Mouse (Mus musculus): ENCODE data around the gene Sox5.
A peak's percentile ranks its signal among the peaks of the same experiment; 100 is the strongest.

Sox5 gene

DNA sequence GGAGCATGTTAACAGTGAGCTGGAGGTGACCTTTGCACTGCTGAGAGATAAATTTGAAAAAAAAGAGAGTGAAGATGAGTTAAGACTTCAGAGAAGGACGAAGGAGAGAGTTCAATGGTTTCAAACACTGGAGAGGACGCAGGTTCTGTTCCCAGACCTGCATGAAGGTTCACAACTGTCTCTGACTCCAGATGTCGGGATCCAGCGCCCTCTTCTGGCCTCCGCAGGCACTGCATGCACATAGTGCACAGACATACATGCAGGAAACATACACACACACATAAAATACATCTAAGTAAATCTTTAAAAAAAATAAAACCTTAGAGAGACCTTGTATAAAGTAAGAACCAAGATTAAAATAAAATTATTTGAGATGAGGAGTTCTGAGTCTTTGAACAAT, 352.5 kb downstream of the Sox5 start:
- DNase-seq (ENCODE audit: extremely low spot score): no peak

DNA sequence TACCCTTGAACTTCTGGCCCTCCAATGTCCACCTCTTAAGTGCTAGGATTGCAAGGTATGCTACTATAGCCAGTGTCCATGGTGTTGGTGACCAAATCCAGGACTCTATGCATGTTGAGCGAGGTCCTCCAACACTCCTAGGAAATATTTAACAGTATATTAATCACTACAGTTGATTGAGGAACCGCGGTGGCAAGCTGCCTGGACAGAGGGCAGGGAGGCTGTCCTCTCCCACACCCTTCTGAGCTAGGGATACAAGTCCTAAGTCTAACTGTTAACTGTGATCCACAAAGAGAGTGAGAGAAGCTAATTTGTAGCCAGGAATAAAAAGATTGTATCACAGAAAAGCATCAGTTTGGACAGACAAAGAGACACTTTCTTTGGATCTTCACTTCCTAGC, 373.7 kb downstream of the Sox5 start:
- no peak for DNase-seq (ENCODE audit: extremely low spot score)

DNA sequence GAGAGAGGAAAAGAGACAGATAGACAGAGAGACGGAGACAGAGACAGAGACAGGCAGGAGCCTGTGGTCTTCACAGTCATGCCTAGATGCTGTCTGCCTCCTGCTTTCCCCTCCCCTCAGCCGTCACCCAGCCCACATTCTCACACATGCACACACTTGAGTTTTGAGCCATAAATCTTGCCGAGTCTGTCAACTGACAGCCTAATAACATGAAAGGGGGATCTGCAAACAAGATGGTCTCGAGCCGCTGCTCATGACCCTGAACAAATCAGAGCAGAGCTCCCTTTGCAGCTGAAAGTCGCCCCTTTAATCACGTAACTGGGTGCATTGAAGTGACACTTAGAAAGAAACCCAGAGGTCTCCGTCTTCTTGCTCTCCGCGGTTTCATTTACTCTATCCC, 383.7 kb downstream of the Sox5 start:
- peak; percentile 42 for DNase-seq (ENCODE audit: extremely low spot score)

DNA sequence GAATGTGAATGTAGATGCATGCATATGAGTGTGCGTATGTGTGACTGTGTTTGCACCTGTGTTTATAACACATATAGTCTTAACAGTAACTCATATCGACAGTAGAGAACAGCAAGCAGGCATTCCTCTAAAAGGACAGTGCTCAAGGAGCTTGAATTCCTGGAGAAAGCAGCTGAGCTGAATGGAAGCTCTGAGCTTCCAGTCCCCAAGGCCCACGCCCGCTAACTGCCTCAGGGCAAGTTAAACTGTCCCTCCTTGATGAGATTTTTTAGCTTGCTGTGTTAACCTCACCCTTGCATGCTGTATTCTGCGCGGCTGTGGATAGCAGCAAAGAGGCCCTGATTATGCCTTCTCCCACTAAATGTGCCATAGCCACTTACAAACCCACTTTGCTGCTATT, 388.6 kb downstream of the Sox5 start:
- no peak for DNase-seq (ENCODE audit: extremely low spot score)

DNA sequence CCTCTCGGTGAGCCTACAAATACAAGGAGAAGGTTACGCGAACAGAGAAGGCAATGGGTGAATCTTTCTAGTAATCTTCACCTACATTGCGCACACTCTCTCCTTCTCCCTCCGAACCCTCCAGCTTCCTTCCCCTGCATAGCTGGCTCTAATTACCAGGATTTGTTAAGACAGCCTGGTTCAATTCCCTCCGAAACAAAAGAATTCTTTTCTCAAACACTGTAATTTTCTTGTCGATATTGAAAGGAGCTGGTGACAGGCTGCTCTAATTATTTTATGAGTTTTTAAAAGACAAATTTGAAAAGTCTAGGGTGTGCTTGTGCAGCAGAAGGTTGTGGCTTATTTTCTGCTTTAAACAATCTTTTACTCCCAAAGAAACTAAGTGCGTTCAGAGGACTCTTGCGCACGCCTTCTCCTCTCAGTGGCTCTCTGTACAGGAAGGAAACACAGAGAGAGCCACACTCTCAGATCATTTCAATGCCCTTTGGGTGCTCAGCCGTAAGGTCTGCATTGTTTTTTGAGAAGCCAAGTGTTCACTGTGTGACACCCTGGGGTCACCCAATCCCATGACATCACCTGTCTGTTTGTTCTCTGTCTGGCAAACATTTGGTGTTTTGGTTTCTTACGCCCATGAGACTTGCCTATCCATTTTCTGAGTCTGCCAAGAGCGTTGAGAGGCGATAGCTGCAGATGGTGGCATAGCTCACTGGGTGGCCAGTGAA, 392.3 kb downstream of the Sox5 start:
- no peak for DNase-seq (ENCODE audit: extremely low spot score)

DNA sequence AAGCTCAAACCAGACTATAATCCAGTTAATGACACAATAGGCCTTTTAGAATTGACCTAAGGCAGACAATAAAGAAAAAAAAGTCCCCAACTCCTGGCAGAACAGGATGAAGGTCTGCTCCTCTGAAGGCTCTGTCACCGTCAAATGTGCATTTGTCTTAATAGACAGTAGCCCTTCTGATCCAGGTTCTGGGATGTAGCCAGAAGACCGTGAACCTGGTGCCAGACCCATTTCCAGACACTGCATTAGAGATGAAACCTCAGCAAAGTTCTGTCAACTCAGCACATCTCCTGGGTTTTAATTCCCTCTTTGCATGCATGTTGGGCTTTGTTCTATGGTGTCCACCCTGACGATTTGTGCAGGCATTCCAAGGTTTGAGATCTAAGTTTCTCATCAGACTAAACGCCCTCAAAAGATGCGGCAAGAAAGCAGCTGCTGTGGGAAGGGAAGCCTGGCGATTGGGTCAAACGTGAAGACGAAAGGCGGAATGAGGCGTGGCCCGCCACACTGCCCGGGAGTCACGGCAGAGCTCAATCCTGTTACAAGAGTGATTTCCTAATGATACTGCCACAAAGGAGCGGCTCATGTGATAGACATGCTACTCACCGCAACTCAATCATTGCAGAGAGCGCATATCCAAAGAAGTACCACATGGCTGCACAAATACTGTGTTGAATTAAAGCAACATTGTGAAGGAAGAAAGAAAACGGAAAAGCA, 394.1 kb downstream of the Sox5 start:
- no peak for DNase-seq (ENCODE audit: extremely low spot score)

DNA sequence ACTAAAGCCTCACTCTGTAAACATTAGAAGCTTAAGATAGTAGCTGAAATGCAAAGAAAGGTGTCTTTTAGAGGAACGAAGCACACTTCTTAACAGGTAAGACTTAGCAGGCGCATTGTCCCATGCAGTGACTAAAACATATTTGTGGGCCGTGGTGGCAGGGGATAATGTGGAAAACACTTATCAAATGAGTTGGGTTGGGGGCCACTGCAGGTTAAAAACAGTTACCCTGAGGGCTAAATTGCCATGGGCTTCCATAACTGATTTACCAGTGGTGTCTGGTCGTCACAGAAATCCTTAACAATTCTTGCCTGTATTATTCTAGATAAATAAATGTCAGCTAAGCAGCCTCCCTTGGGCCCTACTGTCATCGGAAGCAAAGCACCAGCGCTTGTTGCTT, 401.1 kb downstream of the Sox5 start:
- DNase-seq (ENCODE audit: extremely low spot score): no peak

DNA sequence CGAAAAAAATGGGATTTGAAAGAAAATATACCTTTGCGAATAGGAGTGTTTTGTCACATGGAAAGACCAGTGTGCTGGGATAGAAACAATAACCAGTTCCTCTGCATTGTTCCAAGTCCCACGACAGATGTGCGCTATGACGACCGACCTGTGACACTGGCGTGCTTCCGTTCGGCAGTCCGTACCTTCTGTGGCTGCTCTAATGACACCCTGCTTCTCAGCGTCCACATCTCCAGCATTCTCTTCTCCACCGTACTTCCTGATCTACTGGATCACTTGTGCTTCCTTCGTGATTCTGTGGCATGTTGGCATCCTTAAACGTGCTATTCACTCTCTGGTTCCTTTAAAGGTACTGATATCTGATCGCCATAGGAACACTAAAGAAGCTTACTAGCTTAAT, 401.6 kb downstream of the Sox5 start:
- no peak for DNase-seq (ENCODE audit: extremely low spot score)

DNA sequence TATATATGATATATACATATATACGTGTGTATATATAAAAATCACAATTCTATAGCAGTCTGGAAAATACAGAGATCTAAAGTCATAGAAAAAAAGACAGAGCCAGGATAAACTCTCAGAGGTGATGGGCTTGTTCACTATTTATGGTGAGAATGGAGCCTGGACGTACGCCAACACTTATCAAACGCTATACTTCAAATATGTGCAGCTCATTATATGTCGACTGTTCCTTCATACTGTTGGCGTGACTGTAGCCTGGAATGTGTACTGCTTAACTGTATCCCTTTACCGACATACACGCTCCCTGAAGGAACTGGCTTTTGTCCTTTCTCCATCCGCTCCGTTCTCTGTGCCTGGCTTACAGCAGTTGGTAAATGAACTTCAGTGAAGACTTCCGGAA, 407.0 kb downstream of the Sox5 start:
- no peak for DNase-seq (ENCODE audit: extremely low spot score)

DNA sequence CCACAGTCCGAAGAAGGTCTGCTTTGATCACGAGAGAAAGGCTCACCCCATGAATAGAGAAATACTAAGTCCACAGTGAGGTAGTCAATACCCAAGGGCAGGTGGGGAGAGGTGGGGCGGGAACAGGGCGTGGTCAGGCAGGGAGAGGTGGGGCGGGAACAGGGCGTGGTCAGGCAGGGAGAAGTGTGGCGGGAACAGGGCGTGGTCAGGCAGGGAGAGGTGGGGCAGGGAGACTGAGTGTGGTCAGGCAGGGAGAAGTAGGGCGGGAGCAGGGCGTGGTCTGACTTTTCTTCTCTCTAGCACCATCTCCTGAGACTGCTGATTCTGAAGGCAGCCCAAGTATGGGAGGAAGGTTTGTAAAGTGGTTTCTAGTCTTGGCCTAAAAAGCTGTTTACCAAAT, 411.1 kb downstream of the Sox5 start:
- DNase-seq (ENCODE audit: extremely low spot score): no peak

DNA sequence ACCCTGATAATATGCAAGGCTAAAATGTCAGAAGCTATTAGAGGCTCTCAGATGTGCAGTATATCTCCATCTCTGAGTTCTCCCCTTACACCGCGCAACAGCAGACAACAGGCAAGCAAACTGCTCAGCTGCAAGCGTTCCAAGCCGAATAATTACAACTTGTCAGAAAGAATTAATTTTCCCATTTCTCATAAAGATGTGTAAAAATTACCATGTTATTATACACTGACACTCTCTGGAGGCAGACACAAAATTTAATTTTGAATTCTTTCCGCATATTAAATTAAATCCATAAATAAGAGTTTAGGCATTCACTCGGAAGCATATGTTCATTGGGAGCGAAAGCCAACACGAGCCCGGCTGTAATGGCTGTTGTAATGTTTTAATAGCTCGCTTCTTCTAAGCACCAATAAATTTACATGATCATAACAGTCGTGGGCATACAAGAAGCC, 414.1 kb downstream of the Sox5 start:
- DNase-seq (ENCODE audit: extremely low spot score): no peak

DNA sequence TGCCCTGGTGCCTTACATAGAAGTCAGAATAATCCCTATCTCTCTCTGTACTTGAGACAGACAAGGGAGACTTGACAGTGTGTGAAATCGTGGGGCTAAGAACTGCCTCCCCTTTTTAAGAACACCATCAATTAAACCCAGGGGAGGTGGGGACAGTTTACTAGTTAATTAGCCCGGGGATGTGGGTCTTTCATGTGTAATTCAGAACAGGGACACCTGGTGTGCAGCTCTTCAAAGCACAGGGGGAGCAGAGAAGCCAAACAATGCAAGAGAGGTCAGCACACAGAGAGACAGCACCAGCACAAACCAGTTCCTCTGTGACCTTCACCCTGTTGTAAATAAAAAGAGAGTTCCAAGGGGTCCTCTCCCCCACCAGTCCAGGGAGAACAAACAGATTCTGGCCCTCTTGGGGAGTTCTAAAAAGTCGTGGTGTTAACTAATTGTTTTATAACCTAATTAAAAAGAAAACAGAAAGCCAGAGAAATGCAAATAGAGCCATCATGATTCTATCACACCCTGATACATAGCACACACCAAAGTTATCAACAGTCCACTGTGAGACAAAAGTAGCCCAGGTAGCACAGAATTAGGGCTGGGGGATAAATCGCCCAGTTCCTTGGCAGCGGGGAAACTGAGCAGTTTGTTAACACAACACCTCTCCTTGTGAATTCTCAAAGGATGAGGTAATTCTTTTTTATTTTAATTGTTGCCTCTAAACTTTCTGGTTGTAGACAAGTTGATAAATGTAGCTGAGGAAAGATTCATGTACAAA, 420.3 kb downstream of the Sox5 start:
- peak; percentile 51 for DNase-seq (ENCODE audit: extremely low spot score)

DNA sequence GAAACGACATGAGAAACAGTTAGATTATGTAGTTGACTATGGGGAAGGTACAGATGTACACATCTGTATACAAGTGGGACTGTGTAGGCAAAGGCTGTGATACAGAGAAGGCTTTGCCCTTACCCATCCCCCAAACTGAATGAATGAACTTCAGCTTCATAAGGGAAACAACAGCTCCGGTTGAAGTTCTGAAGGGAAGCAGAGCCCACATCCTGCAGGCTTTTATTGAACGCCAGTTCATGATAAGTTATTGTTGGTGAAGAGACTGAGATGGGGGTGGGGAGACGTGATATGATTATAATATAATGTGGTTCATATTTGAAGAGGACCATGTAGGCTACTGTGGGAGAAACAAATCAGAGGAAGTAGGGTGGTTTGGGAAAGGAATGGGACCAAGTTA, 424.7 kb downstream of the Sox5 start:
- no peak for DNase-seq (ENCODE audit: extremely low spot score)

DNA sequence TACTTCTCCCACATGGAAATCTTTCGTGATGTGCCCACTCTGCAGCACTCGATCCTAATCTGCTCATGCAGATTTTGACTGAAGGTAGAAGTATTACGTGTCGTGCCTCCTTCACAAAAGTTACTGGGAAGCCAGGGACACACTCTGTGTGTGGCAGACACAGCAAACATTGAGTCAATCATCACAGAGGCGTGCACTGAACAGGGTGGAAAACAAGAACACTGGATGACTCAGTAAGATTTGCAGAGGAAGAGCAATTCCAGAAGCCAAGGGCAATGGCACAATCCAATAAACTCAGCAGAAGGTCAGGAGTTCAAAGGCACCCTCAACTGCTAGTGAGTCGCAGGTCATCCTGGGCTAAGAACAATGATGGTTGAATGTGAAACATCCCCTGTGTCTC, 430.7 kb downstream of the Sox5 start:
- DNase-seq (ENCODE audit: extremely low spot score): no peak

DNA sequence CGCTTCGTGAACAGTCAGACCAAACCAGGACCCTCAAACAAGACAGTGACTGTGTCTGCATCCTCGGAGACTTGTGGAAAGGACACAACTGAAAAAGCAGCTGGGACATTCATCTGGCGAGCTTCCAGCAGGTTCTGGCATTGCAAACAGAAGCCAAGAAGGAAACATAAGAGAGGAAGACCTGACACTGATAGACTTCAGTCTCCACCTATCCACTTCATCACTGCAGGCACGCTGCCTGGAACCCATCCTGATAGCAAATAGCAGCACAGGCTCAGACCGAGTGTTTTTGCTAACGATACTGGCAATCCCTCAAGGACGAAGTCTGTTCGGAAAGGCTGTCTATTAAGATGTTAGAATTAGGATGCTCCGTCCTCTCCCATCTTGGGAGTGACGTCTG, 438.4 kb downstream of the Sox5 start:
- DNase-seq (ENCODE audit: extremely low spot score): no peak

DNA sequence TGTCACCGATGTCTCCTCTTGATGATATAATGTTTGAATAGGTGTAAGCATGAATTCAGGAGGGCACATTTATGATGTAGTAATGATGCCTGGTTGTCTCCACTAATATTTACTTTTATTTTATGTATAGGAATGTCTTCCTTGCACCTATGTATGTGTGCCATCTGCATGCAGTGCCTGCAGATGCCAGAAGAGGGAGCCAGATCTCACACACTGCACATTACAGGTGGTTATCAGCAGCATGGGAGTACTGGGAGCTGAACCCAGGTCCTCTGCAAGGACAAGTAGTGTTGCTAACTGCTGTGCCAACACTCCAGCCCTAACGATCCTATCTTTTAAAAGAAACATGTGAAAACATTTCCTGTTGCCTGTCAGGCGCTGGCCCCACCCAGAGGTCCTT, 442.2 kb downstream of the Sox5 start:
- DNase-seq (ENCODE audit: extremely low spot score): no peak

DNA sequence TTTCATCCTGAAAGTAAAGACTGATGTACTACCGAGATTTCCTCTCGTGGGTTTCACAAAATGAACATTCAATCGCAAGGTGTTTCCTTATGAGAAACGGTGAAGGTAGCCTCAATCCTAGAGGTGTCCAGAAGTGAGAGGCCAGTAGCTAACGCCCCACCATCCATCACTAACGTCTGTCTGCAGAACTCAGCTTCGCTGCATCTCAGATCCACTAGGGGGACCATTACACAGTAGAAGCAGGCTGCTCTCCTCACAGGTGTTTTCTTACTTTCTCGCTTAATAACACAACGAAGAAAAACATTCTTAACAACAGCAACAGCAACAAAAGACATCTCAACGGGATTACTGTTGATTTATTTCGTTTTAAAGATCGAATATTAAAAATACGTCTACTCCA, 442.8 kb downstream of the Sox5 start:
- DNase-seq (ENCODE audit: extremely low spot score): peak; percentile 22

DNA sequence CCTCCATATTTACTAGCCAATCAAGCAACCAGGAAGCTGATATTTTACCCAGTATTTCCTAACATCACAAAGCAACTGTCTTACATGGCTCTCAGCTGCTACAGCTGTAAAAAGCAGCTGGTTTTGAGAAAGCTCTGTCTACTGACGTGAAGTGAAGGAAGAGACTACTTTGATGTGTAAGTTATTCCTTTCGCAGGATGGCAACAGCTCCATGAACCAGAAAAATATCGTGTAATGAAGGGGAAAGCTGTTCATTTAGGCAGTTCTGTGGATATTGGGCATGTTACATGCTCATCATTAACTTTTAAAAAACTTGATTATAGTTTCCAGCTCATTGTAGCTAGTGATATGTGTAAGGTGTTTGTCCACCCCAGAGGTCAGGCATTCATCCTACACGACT, 443.6 kb downstream of the Sox5 start:
- peak; percentile 17 for DNase-seq (ENCODE audit: extremely low spot score)

DNA sequence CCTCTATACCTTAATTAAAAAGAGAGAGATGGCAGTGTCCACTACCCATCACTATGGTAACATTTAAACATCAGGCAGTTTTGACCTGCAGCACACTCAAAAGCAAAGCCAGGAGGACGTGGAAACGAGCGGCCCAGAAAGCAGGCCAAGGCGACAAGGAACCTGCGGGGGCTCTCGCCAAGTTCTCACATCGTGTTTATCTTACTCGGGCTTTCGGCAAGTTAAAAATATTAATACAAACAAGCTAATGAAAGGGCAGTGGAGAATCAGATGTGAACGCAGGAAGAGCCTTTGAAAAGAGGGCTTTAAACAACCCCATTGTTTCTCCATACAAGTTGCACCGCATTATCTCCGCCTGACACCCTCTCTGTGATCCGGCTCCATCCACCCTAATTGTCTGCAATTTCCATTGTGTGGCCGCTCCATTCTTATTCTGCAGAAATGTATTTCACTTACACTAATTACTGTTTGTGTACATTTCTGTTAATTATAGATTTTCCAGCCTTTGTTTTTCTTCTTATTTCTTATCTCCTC, 444.3 kb downstream of the Sox5 start:
- DNase-seq (ENCODE audit: extremely low spot score): peak; percentile 31

DNA sequence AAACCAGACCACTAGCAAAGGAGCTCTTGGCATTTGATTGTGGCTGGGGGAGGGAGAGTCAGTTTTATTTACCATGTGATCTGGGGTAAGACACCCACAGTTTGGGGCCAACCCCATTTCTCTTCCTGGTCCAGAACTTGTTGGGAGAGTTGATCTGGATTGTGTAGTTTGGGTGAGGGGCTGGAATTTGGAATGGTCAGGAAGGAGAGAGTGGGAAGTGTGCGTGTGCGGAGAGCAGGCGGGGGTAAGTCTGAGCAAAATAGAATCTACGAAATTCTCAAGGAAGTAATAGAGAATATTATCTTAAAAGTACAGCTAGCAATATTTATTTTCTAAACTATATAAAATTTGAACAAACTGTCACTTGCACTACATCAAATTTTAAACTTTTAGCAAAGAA, 445.0 kb downstream of the Sox5 start:
- DNase-seq (ENCODE audit: extremely low spot score): no peak

DNA sequence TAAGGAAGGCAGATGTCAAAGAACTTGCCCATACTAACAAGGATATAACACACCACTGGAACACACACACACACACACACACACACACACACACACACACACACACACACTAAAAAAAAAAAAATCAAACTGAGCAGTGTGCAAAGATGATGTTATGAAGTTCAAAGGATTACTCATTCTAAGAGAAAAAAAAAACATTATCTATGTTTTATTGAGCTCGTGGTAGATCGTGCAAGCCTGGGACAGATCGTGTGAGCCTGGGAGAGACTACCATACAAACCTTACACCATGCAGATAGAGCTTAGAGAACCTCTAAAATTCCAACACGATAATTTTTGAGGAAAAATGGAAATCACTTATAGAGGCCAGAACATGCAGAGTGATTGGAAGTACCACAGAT, 448.6 kb downstream of the Sox5 start:
- no peak for DNase-seq (ENCODE audit: extremely low spot score)

DNA sequence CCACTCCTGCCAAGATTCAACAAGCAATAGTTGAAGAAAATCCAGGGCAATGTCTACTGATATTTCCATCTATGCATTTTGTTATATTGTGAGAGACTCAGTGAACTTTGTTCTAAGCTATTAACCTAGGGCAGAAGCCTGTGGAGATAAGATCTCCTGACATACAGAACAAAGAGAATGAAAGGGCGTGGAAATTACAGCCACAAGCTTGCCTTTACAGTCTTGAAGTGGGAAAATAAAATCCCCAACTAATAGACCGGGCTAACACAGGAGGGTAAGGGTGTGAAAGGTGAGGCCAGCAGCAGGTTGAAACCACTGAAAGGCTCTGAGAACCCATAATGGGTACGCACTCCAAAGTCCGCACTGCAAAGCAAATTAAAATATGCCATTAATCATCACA, 449.8 kb downstream of the Sox5 start:
- DNase-seq (ENCODE audit: extremely low spot score): no peak
